Mouse (Mus musculus): ENCODE results near the gene Sox5.

The Sox5 gene

GRCm38 (mm10) chr6:144781431-144782030, at the start of gene Sox5:
Gene Sox5 (minus strand): TSS chr6:144781977.
- peak; percentile 79 for DNase-seq

GRCm38 (mm10) chr6:144825018-144825602, 43.3 kb upstream of the Sox5 start:
- no peak for DNase-seq

DNA sequence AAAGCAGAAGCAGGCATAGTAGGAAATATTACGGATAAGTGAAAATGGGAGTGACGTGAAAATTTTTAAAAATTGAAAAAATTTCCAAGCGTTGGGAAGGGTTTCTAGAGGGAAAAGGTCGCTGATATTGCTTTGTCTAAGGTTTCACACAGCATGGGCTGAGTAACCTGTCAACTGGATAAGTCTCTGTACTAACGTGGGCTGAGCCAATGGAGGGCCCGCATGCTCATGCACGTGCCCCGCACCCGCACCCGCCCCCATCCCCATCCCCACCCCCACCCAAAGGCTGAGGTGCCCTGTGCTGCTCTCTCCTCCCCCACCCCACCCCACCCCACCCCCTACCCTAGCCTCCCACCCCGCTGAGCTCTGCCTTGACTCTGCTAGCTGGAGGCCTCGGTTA, 42.4 kb upstream of the Sox5 start:
- DNase-seq, result no peak

DNA sequence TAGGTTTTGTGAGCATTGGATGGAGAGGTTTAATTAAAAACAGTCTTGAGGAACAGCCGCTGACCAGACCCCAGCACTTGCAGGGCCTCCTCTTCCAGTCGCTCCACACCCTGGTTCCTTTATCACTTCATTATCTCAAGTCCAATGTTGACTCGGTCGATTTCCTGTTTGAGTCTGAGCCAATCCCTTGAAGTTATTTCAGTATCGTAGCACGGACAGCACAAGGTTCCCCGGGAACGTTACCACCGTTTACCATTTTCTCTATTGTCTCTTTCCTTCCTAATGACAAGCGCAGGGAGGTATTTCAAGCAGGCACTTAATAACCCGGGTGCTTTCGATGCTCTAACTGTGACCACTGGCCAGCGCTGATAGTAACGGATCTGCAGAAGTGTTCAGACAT, 40.8 kb upstream of the Sox5 start:
- peak; percentile 73 for DNase-seq

GRCm38 (mm10) chr6:144821019-144821418, 39.2 kb upstream of the Sox5 start:
- no peak for DNase-seq

DNA sequence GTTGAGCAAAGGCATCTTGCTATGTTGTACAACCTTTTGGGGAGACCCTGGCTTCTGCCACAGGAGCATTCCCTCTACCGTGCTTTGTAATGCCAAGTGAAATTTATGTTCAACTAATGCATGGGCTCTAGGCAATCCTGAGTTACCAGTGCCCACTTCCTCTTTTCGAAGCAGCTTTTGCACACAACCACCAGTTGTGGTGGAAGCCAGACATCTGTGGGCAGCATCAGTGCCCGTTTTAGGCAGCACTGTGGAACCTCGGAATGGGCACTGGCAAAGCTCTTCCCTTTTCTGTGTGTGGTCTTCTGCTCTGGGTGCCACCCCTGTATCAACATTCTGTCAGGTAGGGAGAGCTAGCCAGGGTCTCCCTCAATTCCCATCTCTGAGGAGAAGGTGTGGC, 36.2 kb upstream of the Sox5 start:
- DNase-seq, result no peak

- no peak for DNase-seq
Measured at GRCm38 (mm10) chr6:144817329-144817932, 35.7 kb upstream of the Sox5 start.

- no peak for DNase-seq
Measured at GRCm38 (mm10) chr6:144815542-144815941, 33.8 kb upstream of the Sox5 start.

DNA sequence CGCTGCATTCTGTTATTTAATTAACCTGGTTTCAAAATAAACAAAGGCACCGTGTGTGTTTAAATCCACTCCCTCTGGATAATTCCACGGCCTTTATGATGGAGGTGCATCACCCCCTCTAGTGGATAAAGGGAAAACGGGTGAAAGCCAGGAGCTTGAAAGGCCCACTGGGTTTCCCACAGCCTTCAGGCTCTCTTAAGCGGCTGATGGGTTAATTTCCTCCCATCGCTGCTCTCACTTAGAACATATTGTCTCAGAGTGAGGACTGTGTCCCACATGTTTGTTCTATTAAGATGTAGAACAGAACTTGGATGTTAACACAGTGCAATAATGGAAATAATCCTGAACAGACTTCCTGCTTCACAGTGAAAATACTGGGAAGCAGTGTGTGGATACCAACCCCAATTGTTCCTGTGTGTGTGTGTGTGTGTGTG, 33.2 kb upstream of the Sox5 start:
- DNase-seq, result peak; percentile 75

DNA sequence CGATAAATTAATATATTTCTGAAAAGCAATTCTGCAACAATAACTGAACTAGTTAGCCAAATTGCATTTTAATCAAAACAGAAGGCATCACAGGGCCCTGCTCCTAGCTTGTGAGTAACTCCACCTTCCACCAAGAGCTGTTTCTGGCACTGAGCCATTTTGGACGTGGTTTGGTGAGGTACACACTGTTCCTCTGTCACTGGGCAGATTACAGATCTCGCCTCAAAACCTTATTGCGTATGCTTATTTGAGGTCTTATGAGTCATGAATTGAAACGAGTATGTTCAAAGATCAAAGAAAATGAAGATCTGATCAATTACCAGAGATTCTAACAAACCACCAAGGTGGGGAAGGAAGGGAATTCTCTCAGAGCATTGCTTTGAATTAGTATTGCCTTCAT, 22.5 kb upstream of the Sox5 start:
- DNase-seq, result no peak

- no peak for DNase-seq
Measured at GRCm38 (mm10) chr6:144803063-144803462, 21.3 kb upstream of the Sox5 start.

GRCm38 (mm10) chr6:144794356-144794755, 12.6 kb upstream of the Sox5 start:
- no peak for DNase-seq

DNA sequence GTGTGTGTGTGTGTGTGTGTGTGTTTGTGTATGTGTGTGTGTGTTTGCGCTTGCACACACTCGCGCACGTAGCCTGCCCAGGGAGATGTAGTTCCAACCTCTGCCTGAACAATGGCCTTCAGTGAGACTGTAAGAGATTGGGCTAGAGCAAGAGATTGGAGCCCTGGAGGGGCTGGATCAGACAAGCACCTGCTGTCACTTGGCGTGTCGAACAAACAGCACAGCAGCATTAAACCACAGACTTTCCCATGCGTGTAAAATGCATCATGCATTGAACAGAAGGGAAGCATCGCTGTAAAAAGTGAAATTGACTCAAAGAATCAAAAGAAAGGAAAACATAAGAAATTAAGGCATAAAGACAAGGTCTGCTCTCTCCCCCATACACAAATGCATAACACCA, 11.1 kb upstream of the Sox5 start:
- DNase-seq, result no peak

GRCm38 (mm10) chr6:144783295-144783694, 1.5 kb upstream of the Sox5 start:
- DNase-seq, result no peak

- DNase-seq, result peak; percentile 17
Measured at GRCm38 (mm10) chr6:144782866-144783265, 1.1 kb upstream of the Sox5 start.

DNA sequence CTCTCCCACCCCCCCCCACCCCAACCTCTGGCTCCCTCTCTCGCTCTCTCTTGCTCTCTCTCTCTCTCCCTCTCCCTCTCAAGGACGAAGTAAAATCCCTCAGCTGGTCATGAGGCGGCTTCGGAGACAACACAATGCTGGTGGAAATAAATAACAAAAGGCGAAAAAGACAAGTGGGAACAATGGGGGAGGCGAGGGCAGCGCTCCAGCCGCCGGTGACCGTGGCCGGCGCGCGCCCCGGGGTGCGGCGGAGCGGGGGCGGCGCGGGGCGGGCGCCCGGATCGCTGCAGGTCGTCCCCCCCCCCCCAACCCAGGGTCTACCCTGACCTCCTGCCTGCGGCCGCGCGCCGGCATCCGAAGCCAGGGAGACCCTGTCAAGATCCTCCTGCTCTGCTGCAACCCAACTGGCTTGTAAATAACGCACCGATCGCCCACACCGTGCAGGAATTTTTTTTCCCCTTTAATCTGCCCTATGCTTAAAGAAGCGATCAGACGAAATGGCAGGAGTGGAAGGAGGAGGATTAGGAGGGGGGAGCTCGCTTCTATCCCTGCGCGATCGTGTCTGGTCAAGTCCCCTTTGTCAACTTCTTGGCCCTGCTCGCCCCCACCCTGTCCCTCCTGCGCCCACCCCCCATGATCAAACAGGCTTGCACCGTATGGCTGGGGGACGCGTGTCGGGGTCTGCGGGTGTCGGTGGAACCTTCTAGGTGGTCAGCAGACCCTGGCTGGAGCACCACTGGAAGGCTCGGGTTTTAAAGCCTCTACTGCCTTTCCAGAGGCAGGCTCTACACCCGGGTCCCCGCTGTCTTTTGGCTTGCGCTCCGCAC, 467 bp upstream of the Sox5 start:
- DNase-seq, result peak; percentile 33

DNA sequence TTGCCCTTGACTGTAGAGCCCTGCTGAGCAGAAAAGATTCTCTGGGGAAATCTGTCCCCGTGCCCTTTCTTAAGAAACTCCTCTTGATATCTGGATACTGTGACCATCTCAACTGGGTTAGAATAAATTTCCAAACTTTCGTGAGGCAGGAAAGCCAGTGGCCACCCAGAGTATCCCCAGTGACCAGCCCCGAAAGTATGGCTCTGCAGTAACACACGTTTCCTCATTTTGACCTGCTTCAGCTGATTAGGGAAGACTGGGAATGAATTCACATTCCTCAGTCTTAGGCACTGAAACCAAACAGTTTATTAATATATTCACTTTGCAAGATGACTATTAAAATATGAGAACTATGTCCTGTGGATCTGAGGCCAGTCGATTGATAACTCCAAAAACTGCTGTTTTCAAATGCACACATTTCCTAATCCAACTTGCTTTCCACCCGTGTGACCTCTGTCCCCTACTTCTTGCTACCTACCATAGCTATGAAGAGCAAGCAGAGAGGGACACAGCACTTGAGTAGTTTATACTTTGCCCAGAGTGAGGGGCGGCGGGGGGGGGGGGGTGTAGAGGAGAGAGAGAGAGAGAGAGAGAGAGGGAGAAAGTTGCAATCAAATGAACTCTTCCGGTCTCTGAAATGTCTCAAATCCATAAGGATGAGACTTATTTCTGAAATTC, 1.0 kb downstream of the Sox5 start:
- peak; percentile 21 for DNase-seq

DNA sequence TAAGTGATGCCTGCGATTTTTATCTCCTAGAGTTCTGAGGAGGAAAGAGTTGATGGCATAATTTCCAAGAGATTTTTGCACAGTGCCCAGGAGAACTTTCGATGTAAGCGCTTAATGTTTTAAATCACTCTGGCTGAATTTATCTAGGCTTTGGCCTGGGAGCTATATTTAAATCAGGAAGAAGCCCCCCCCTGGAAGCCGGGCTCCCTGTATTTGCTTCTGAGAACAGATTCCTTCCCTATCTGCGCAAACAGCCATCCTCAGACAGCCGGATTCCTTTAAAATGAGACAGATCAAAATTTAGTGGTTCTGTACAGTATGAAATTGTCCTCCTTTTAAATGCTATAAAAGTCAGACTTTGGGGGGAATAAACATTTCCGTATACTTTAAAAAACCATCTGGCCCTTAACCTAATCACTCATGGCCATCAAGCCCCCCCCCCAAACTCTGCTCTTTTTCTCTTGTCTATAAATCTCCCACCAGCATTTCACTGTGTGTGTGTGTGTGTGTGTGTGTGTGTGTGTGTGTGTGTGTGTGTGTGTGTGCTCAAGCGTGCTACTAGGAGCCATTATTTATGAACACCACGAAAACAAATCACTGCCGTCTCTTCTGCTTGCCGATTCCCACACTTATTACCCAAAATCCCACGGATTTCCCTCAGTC, 1.7 kb downstream of the Sox5 start:
- DNase-seq, result peak; percentile 14

DNA sequence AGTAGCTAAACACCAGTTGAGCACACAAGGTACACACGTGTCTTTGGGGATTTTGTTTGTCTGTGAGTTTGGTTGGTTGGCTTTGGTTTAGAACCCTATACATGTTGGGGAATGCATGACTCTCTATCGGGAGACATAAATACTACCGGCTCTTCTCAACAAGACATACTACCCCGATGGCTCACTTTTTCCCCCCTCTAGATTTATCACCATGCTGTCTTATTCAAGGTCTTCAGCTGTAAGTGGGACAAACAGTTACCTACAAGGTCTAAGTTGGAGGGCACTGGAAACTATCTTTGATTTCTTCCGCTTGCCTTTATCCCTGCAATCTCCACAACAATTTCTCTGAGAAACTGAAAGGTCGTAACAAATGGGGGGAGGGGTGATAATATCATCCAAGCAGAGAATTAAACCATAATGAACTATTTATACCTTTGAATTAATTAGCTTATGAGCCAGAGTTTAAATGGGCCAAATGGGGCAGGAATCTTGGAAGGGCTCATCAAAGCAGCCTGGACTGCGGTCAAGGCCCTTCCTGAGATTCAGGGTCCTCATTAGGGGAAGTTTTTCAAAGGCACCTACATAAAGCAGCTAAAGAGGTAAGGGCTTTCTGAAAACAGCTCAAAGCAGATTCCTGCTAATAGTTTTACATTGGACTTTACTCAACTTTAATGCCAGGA, 4.3 kb downstream of the Sox5 start:
- no peak for DNase-seq

- DNase-seq, result no peak
Measured at GRCm38 (mm10) chr6:144773736-144774135, 8.0 kb downstream of the Sox5 start.

GRCm38 (mm10) chr6:144772985-144773384, 8.8 kb downstream of the Sox5 start:
- DNase-seq, result no peak

All from lung, postnatal 10 days (tissue).